Mouse (Mus musculus) adrenal gland, adult 8-10 months (tissue): ENCODE results near the gene Tango2. TPM values are rescaled to one million over a fixed set of nuclear protein-coding genes. Genes with fewer than 3 reads are reported as not detected.
"Not testable (repeated sequence)": the region's sequence is repeated elsewhere in the genome, so short reads cannot be mapped to it uniquely, and the experiment has no call there.

Experiments
- DNase-seq: peaks from one replicate; pipeline ENCODE4 v3.0.0; 2022
- total RNA-seq, 4 experiments: library from RNA; stranded (reverse); gene quantifications; 2 replicates each; pipeline ENCODE4 v1.2.4; 2022

The Tango2 gene
- total RNA-seq, 4 experiments from 2014 or later: 45.4 to 68.0 (median 52.7) TPM

- no peak for DNase-seq
These were observed 5.0 kb downstream of the Tango2 start for GRCm38 (mm10) chr16:18342650-18343570.

- no peak for DNase-seq
These were observed 5.8 kb downstream of the Tango2 start for GRCm38 (mm10) chr16:18342076-18342475.

GRCm38 (mm10) chr16:18341605-18342004 lies 6.3 kb downstream of the Tango2 start:
- no peak for DNase-seq

GRCm38 (mm10) chr16:18339866-18340265 lies 8.0 kb downstream of the Tango2 start:
- DNase-seq: no peak

GRCm38 (mm10) chr16:18337261-18337660 lies 10.6 kb downstream of the Tango2 start:
- DNase-seq: no peak

GRCm38 (mm10) chr16:18335981-18336380 lies 11.9 kb downstream of the Tango2 start:
- DNase-seq: no peak

GRCm38 (mm10) chr16:18333976-18334375 lies 13.9 kb downstream of the Tango2 start:
- no peak for DNase-seq

GRCm38 (mm10) chr16:18328524-18328923 lies 19.4 kb downstream of the Tango2 start:
- DNase-seq: no peak

GRCm38 (mm10) chr16:18327936-18328335 lies 20.0 kb downstream of the Tango2 start:
- no peak for DNase-seq

GRCm38 (mm10) chr16:18325741-18326140 lies 22.2 kb downstream of the Tango2 start:
- no peak for DNase-seq

- no peak for DNase-seq
These were observed 23.9 kb downstream of the Tango2 start for GRCm38 (mm10) chr16:18324031-18324430.

- no peak for DNase-seq
These were observed 24.4 kb downstream of the Tango2 start for GRCm38 (mm10) chr16:18323460-18323859.

- DNase-seq: no peak
These were observed 26.5 kb downstream of the Tango2 start for GRCm38 (mm10) chr16:18321443-18321842.

- no peak for DNase-seq
These were observed 28.9 kb downstream of the Tango2 start for GRCm38 (mm10) chr16:18318992-18319391.

GRCm38 (mm10) chr16:18308159-18308558 lies 39.7 kb downstream of the Tango2 start:
- no peak for DNase-seq

- not testable (repeated sequence) for DNase-seq
These were observed 58.3 kb downstream of the Tango2 start for GRCm38 (mm10) chr16:18289614-18290013.

- peak; percentile 97 for DNase-seq
These were observed 58.8 kb downstream of the Tango2 start, which contains the start of gene Dgcr8 for GRCm38 (mm10) chr16:18289067-18289588. Dgcr8 (minus strand) TSS chr16:18289246.

GRCm38 (mm10) chr16:18288581-18289061 lies 59.3 kb downstream of the Tango2 start:
- DNase-seq: no peak

GRCm38 (mm10) chr16:18288166-18288565 lies 59.7 kb downstream of the Tango2 start:
- peak; percentile 20 for DNase-seq

- DNase-seq: no peak
These were observed 72.7 kb downstream of the Tango2 start for GRCm38 (mm10) chr16:18275166-18275565.

- no peak for DNase-seq
These were observed 79.7 kb downstream of the Tango2 start for GRCm38 (mm10) chr16:18268182-18268581.

- no peak for DNase-seq
These were observed 82.9 kb downstream of the Tango2 start for GRCm38 (mm10) chr16:18265024-18265423.

- DNase-seq: no peak
These were observed 89.7 kb downstream of the Tango2 start, which contains the start of gene Gm49776 for GRCm38 (mm10) chr16:18258221-18258620. Gm49776 (minus strand) TSS chr16:18258321.

GRCm38 (mm10) chr16:18253866-18254265 lies 94.0 kb downstream of the Tango2 start:
- no peak for DNase-seq
